Mouse (Mus musculus): ENCODE data around the gene Gm49333. TPM values are rescaled to one million over a fixed set of nuclear protein-coding genes. Genes with fewer than 3 reads are reported as not detected.

Gene Gm49333
- polyA plus RNA-seq, 1 experiment from 2014 or later: 0.21 TPM

MicroRNAs encoded within 50 kb of the gene (microRNA counts, 519-probe panel; counts per million panel counts)
- 2,404 counts per million, percentile 43 among the panel's probes with 10 or more counts for microRNA mmu-miR-1224

Small RNAs within 50 kb of the gene (microRNA-seq; reads per million reads assigned to microRNA genes)
- gene Mir1224: 40.6 reads per million, percentile 42 among the genes with 10 or more reads in this experiment

Other genes starting within 250 kb of the Gm49333 start
- gene Abcc5, start 185.2 kb upstream of the Gm49333 start, polyA plus RNA-seq (2015; fragmentation: Nextera tagmentation; extraction: Ambion mirVana): 165 and 182 TPM in 2 replicates
- 96.2 and 100 TPM in 2 replicates for gene Eif2b5, start 112.8 kb upstream of the Gm49333 start, polyA plus RNA-seq (2015; fragmentation: Nextera tagmentation; extraction: Ambion mirVana)
- gene Dvl3, start 94.6 kb upstream of the Gm49333 start, polyA plus RNA-seq (2015; fragmentation: Nextera tagmentation; extraction: Ambion mirVana): 42.0 and 43.8 TPM in 2 replicates
- gene Ap2m1, start 76.1 kb upstream of the Gm49333 start, polyA plus RNA-seq (2015; fragmentation: Nextera tagmentation; extraction: Ambion mirVana): 1,259 and 1,287 TPM in 2 replicates
- gene Abcf3, start 63.0 kb upstream of the Gm49333 start, polyA plus RNA-seq (2015; fragmentation: Nextera tagmentation; extraction: Ambion mirVana): 85.8 and 86.2 TPM in 2 replicates
- 20.4 and 24.0 TPM in 2 replicates for gene Vwa5b2, start 22.1 kb upstream of the Gm49333 start, polyA plus RNA-seq (2015; fragmentation: Nextera tagmentation; extraction: Ambion mirVana)
- 8.5 and 10.4 TPM in 2 replicates for gene Eef1akmt4, start within 50 bp of the Gm49333 start, polyA plus RNA-seq (2015; fragmentation: Nextera tagmentation; extraction: Ambion mirVana)
- 40.8 and 42.9 TPM in 2 replicates for gene Alg3, start 125 bp downstream of the Gm49333 start, polyA plus RNA-seq (2015; fragmentation: Nextera tagmentation; extraction: Ambion mirVana)
- 33.5 and 35.8 TPM in 2 replicates for gene Camk2n2, start 9.7 kb downstream of the Gm49333 start, polyA plus RNA-seq (2015; fragmentation: Nextera tagmentation; extraction: Ambion mirVana)
- gene Ece2, start 18.2 kb downstream of the Gm49333 start, polyA plus RNA-seq (2015; fragmentation: Nextera tagmentation; extraction: Ambion mirVana): 17.1 and 19.9 TPM in 2 replicates
- 355 and 359 TPM in 2 replicates for gene Psmd2, start 40.0 kb downstream of the Gm49333 start, polyA plus RNA-seq (2015; fragmentation: Nextera tagmentation; extraction: Ambion mirVana)
- gene Eif4g1, start 56.7 kb downstream of the Gm49333 start, polyA plus RNA-seq (2015; fragmentation: Nextera tagmentation; extraction: Ambion mirVana): 146 and 148 TPM in 2 replicates
- gene Fam131a, start 81.6 kb downstream of the Gm49333 start, polyA plus RNA-seq (2015; fragmentation: Nextera tagmentation; extraction: Ambion mirVana): 58.1 and 58.5 TPM in 2 replicates
- 82.3 and 90.6 TPM in 2 replicates for gene Polr2h, start 106.1 kb downstream of the Gm49333 start, polyA plus RNA-seq (2015; fragmentation: Nextera tagmentation; extraction: Ambion mirVana)
- gene Clcn2, start 106.1 kb downstream of the Gm49333 start, polyA plus RNA-seq (2015; fragmentation: Nextera tagmentation; extraction: Ambion mirVana): 33.7 and 33.8 TPM in 2 replicates
- gene Chrd, start 121.5 kb downstream of the Gm49333 start, polyA plus RNA-seq (2015; fragmentation: Nextera tagmentation; extraction: Ambion mirVana): 5.6 and 5.7 TPM in 2 replicates
- 1.3 and 1.7 TPM in 2 replicates for gene Thpo, start 122.9 kb downstream of the Gm49333 start, polyA plus RNA-seq (2015; fragmentation: Nextera tagmentation; extraction: Ambion mirVana)

Measured in midbrain, embryonic 15.5 days (tissue).